Mouse (Mus musculus) embryonic fibroblast, embryonic 13.5 days (primary cell): ENCODE measurements around the gene Ppp1r9a.

Source experiments
- CTCF ChIP-seq: IDR thresholded peaks from 2 replicates; pipeline ENCODE4 v1.5.1; 2011; ENCODE audit warnings: mild to moderate bottlenecking, control low read depth, low read length, moderate library complexity, borderline replicate concordance; ENCODE audit not compliant: insufficient read depth
- POLR2A ChIP-seq: IDR thresholded peaks from 2 replicates; pipeline ENCODE4 v1.6.1; 2011; ENCODE audit warnings: low read depth, mild to moderate bottlenecking, control low read depth, low read length, moderate library complexity

- no peak for TF ChIP-seq CTCF
- no peak for TF ChIP-seq POLR2A
Observed at GRCm38 (mm10) chr6:5151171-5151570, 248.5 kb downstream of the Ppp1r9a start.
